Mouse (Mus musculus): Measurements from ENCODE around the gene Olfr742. TPM values are rescaled to one million over a fixed set of nuclear protein-coding genes. Genes with fewer than 3 reads are reported as not detected.

Olfr742 gene
- not detected in 2 replicates for polyA plus RNA-seq (2015; fragmentation: Nextera tagmentation; extraction: Ambion mirVana)

- ATAC-seq (ENCODE audit: low FRiP score, low TSS enrichment) (no peak), DNase-seq (ENCODE audit: low spot score) (no peak)
- TF ChIP-seq EP300 (optimal IDR thresholded peaks at IDR 0.05) = no peak
- no peak for TF ChIP-seq CTCF (IDR thresholded peaks at IDR 0.05; ENCODE audit: low read depth)
- Histone ChIP-seq H3K27me3 (ENCODE audit: control insufficient read depth, insufficient read depth, low read length) (no peaks in the 10 kb centered on the region), H3K9ac (ENCODE audit: low read length) (no peak within 1 kb of the TSS), H3K4me2 (replicated peaks; ENCODE audit: low read depth) (no peak within 1 kb of the TSS), H3K4me3 (ENCODE audit: low read depth, low read length) (no peak within 1 kb of the TSS), H3K36me3 (ENCODE audit: control insufficient read depth, insufficient read depth, low read length) (no peaks in the 10 kb centered on the region), H3K9me3 (ENCODE audit: control insufficient read depth, low read length) (no peaks in the 10 kb centered on the region), H3K4me1 (replicated peaks; ENCODE audit: control insufficient read depth, insufficient read depth) (no peaks in the 10 kb centered on the region), H3K27ac (replicated peaks) (no peak within 1 kb of the TSS)
- WGBS = 49% methylated on average over 2 of the region's 2 CpGs
Measured at GRCm38 (mm10) chr14:50503300-50503699, at the start of gene Olfr742. Gene Olfr742, plus strand, starts transcription at chr14:50503600.

- Histone ChIP-seq H3K9me3 (ENCODE audit: control insufficient read depth, low read length) (no peaks in the 10 kb centered on the region), H3K9ac (ENCODE audit: low read length) (no peak within 1 kb of the TSS), H3K4me3 (ENCODE audit: low read depth, low read length) (no peak within 1 kb of the TSS), H3K4me2 (replicated peaks; ENCODE audit: low read depth) (no peak within 1 kb of the TSS), H3K36me3 (ENCODE audit: control insufficient read depth, insufficient read depth, low read length) (no peaks in the 10 kb centered on the region), H3K27ac (replicated peaks) (no peak within 1 kb of the TSS), H3K27me3 (ENCODE audit: control insufficient read depth, insufficient read depth, low read length) (no peaks in the 10 kb centered on the region), H3K4me1 (replicated peaks; ENCODE audit: control insufficient read depth, insufficient read depth) (no peaks in the 10 kb centered on the region)
- ATAC-seq (ENCODE audit: low FRiP score, low TSS enrichment) = no peak
- TF ChIP-seq CTCF (IDR thresholded peaks at IDR 0.05; ENCODE audit: low read depth) = no peak
- no peak for TF ChIP-seq EP300 (optimal IDR thresholded peaks at IDR 0.05)
- WGBS = 74% methylated on average over 2 of the region's 2 CpGs
- DNase-seq (ENCODE audit: low spot score) = no peak
Measured at GRCm38 (mm10) chr14:50472438-50472837, 31.0 kb upstream of the Olfr742 start, which contains the start of gene Olfr741. Gene Olfr741, plus strand, starts transcription at chr14:50472738.

GRCm38 (mm10) chr14:50478406-50478805 is 25.0 kb upstream of the Olfr742 start:
- H3K4me1 ChIP-seq (replicated peaks; ENCODE audit: control insufficient read depth, insufficient read depth) = no peaks in the 10 kb centered on the region
- H3K36me3 ChIP-seq (ENCODE audit: control insufficient read depth, insufficient read depth, low read length) = no peaks in the 10 kb centered on the region
- ATAC-seq (ENCODE audit: low FRiP score, low TSS enrichment) (no peak), DNase-seq (ENCODE audit: low spot score) (no peak)
- no peak overlapping the region for H3K4me2 ChIP-seq (replicated peaks; ENCODE audit: low read depth)
- no peaks in the 10 kb centered on the region for H3K9me3 ChIP-seq (ENCODE audit: control insufficient read depth, low read length)
- H3K9ac ChIP-seq (ENCODE audit: low read length) = no peak overlapping the region
- no peak for TF ChIP-seq CTCF (IDR thresholded peaks at IDR 0.05; ENCODE audit: low read depth)
- WGBS = 66% methylated on average over 2 of the region's 2 CpGs
- H3K27me3 ChIP-seq (ENCODE audit: control insufficient read depth, insufficient read depth, low read length) = no peaks in the 10 kb centered on the region
- no peak overlapping the region for H3K4me3 ChIP-seq (ENCODE audit: low read depth, low read length)
- no peak overlapping the region for H3K27ac ChIP-seq (replicated peaks)

DNA sequence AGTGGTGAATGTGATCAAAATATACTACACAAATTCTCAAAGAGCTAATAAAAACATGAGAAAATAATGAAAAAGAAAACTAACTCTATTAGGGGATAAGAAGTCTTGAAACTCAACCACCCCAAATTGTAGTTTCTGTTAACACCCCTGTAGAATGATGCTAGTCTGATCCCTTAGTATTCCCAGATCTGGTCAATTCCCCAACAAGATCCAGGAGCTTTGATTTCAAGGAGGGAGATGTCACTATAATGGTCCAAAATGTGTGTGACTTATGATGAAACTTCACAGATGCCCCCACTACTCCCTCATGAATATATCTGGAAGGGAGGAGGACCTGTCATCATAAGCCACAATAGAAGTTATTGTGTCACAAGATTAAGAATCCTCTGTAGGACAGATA is 18.1 kb downstream of the Olfr742 start, which contains the start of gene Olfr743:
TSS of gene Olfr743 (plus strand) at position 301 of the 400 bp plus-strand sequence.
- ATAC-seq (ENCODE audit: low FRiP score, low TSS enrichment) = no peak

GRCm38 (mm10) chr14:50552734-50553133 is 49.3 kb downstream of the Olfr742 start:
- Histone ChIP-seq H3K27me3 (ENCODE audit: control insufficient read depth, insufficient read depth, low read length) (no peaks in the 10 kb centered on the region), H3K9ac (ENCODE audit: low read length) (no peak overlapping the region), H3K4me2 (replicated peaks; ENCODE audit: low read depth) (no peak overlapping the region), H3K4me1 (replicated peaks; ENCODE audit: control insufficient read depth, insufficient read depth) (no peaks in the 10 kb centered on the region), H3K36me3 (ENCODE audit: control insufficient read depth, insufficient read depth, low read length) (no peaks in the 10 kb centered on the region), H3K27ac (replicated peaks) (no peak overlapping the region), H3K9me3 (ENCODE audit: control insufficient read depth, low read length) (no peaks in the 10 kb centered on the region), H3K4me3 (ENCODE audit: low read depth, low read length) (no peak overlapping the region)
- ATAC-seq (ENCODE audit: low FRiP score, low TSS enrichment) (no peak), DNase-seq (ENCODE audit: low spot score) (no peak)
- WGBS = 88% methylated on average over 2 of the region's 2 CpGs
- TF ChIP-seq EP300 (optimal IDR thresholded peaks at IDR 0.05) = no peak
- TF ChIP-seq CTCF (IDR thresholded peaks at IDR 0.05; ENCODE audit: low read depth) = no peak

More for the DNA sequence above, 18.1 kb downstream of the Olfr742 start, which contains the start of gene Olfr743:
- H3K9me3 ChIP-seq (ENCODE audit: control insufficient read depth, low read length) = no peaks in the 10 kb centered on the region
- H3K9ac ChIP-seq (ENCODE audit: low read length) = no peak within 1 kb of the TSS
- no peaks in the 10 kb centered on the region for H3K4me1 ChIP-seq (replicated peaks; ENCODE audit: control insufficient read depth, insufficient read depth)
- H3K36me3 ChIP-seq (ENCODE audit: control insufficient read depth, insufficient read depth, low read length) = no peaks in the 10 kb centered on the region
- DNase-seq (ENCODE audit: low spot score) = no peak
- H3K4me3 ChIP-seq (ENCODE audit: low read depth, low read length) = no peak within 1 kb of the TSS
- no peak within 1 kb of the TSS for H3K4me2 ChIP-seq (replicated peaks; ENCODE audit: low read depth)
- TF ChIP-seq CTCF (IDR thresholded peaks at IDR 0.05; ENCODE audit: low read depth) (no peak), EP300 (optimal IDR thresholded peaks at IDR 0.05) (no peak)
- no peak within 1 kb of the TSS for H3K27ac ChIP-seq (replicated peaks)
- no peaks in the 10 kb centered on the region for H3K27me3 ChIP-seq (ENCODE audit: control insufficient read depth, insufficient read depth, low read length)

Other genes with a start within 250 kb of the Olfr742 start
- not detected in 2 replicates for gene Olfr732, start 219.4 kb upstream of the Olfr742 start, polyA plus RNA-seq (2015; fragmentation: Nextera tagmentation; extraction: Ambion mirVana)
- gene Olfr733, start 202.1 kb upstream of the Olfr742 start, polyA plus RNA-seq (2015; fragmentation: Nextera tagmentation; extraction: Ambion mirVana) = not detected in 2 replicates
- gene Olfr734, start 176.8 kb upstream of the Olfr742 start, polyA plus RNA-seq (2015; fragmentation: Nextera tagmentation; extraction: Ambion mirVana) = not detected in 2 replicates
- gene Olfr735, start 154.7 kb upstream of the Olfr742 start, polyA plus RNA-seq (2015; fragmentation: Nextera tagmentation; extraction: Ambion mirVana) = not detected in 2 replicates
- gene Tlr11, start 145.7 kb upstream of the Olfr742 start, polyA plus RNA-seq (2015; fragmentation: Nextera tagmentation; extraction: Ambion mirVana) = 0.04 TPM in 1 of 2 replicates, not detected in the other
- gene Olfr736, start 122.4 kb upstream of the Olfr742 start, polyA plus RNA-seq (2015; fragmentation: Nextera tagmentation; extraction: Ambion mirVana) = not detected in 2 replicates
- gene Olfr738, start 96.0 kb upstream of the Olfr742 start, polyA plus RNA-seq (2015; fragmentation: Nextera tagmentation; extraction: Ambion mirVana) = not detected in 2 replicates
- gene Olfr739, start 85.0 kb upstream of the Olfr742 start, polyA plus RNA-seq (2015; fragmentation: Nextera tagmentation; extraction: Ambion mirVana) = not detected in 2 replicates
- gene Olfr740, start 58.1 kb upstream of the Olfr742 start, polyA plus RNA-seq (2015; fragmentation: Nextera tagmentation; extraction: Ambion mirVana) = 0.02 TPM in 1 of 2 replicates, not detected in the other
- 0.02 TPM in 1 of 2 replicates, not detected in the other for gene Olfr741, start 30.9 kb upstream of the Olfr742 start, polyA plus RNA-seq (2015; fragmentation: Nextera tagmentation; extraction: Ambion mirVana)
- gene Olfr743, start 18.2 kb downstream of the Olfr742 start, polyA plus RNA-seq (2015; fragmentation: Nextera tagmentation; extraction: Ambion mirVana) = not detected in 2 replicates
- gene Olfr744, start 111.3 kb downstream of the Olfr742 start, polyA plus RNA-seq (2015; fragmentation: Nextera tagmentation; extraction: Ambion mirVana) = not detected in 2 replicates
- gene Olfr745, start 135.8 kb downstream of the Olfr742 start, polyA plus RNA-seq (2015; fragmentation: Nextera tagmentation; extraction: Ambion mirVana) = 0.08 TPM in 1 of 2 replicates, not detected in the other
- gene Olfr746, start 143.5 kb downstream of the Olfr742 start, polyA plus RNA-seq (2015; fragmentation: Nextera tagmentation; extraction: Ambion mirVana) = not detected in 2 replicates
- not detected in 2 replicates for gene Olfr747, start 189.6 kb downstream of the Olfr742 start, polyA plus RNA-seq (2015; fragmentation: Nextera tagmentation; extraction: Ambion mirVana)
- not detected in 2 replicates for gene Olfr748, start 203.8 kb downstream of the Olfr742 start, polyA plus RNA-seq (2015; fragmentation: Nextera tagmentation; extraction: Ambion mirVana)
- not detected in 2 replicates for gene Olfr749, start 241.5 kb downstream of the Olfr742 start, polyA plus RNA-seq (2015; fragmentation: Nextera tagmentation; extraction: Ambion mirVana)